Mouse (Mus musculus) hindbrain, embryonic 16.5 days (tissue): ENCODE data around the gene Hsdl1. TPM values are rescaled to one million over a fixed set of nuclear protein-coding genes. Genes with fewer than 3 reads are reported as not detected.

ENCODE experiments used
- ATAC-seq: fragments of 200-750 bp; cut with Nextera tagmentation; 2 replicates; pipeline ENCODE4 v1.8.0; 2017; ENCODE audit warnings: moderate TSS enrichment, moderate library complexity
- H3K27ac ChIP-seq: fragments of 300-500 bp; sonication (generic); 2 replicates; pipeline ENCODE4 v1.5.1; 2014; ENCODE audit warnings: low read depth, mild to moderate bottlenecking, control low read depth, low read length, moderate library complexity
- H3K27me3 ChIP-seq: fragments of 300-500 bp; sonication (generic); replicated peaks from 2 replicates; pipeline ENCODE4 v1.6.1; 2014; ENCODE audit warnings: low read length; ENCODE audit not compliant: control insufficient read depth, insufficient read depth
- H3K36me3 ChIP-seq: fragments of 300-500 bp; sonication (generic); 2 replicates; pipeline ENCODE4 v1.6.1; 2014; ENCODE audit warnings: mild to moderate bottlenecking, low read length, moderate library complexity, mixed read lengths; ENCODE audit not compliant: control insufficient read depth, insufficient read depth
- H3K4me1 ChIP-seq: fragments of 300-500 bp; sonication (generic); 2 replicates; pipeline ENCODE4 v1.6.1; 2014; ENCODE audit warnings: low read depth, low read length; ENCODE audit not compliant: control insufficient read depth, insufficient read depth
- H3K4me2 ChIP-seq: fragments of 300-500 bp; sonication (generic); 2 replicates; pipeline ENCODE4 v1.6.1; 2014; ENCODE audit warnings: mild to moderate bottlenecking, low read length, control low read depth, moderate library complexity
- H3K4me3 ChIP-seq: fragments of 300-500 bp; sonication (generic); 2 replicates; pipeline ENCODE4 v1.5.1; 2014; ENCODE audit warnings: mild to moderate bottlenecking, low read length, control low read depth, moderate library complexity
- H3K9ac ChIP-seq: fragments of 300-500 bp; sonication (generic); 2 replicates; pipeline ENCODE4 v1.6.1; 2014; ENCODE audit warnings: low read depth, mild to moderate bottlenecking, control low read depth, low read length, moderate library complexity
- H3K9me3 ChIP-seq: fragments of 300-500 bp; sonication (generic); 2 replicates; pipeline ENCODE4 v1.6.1; 2014; ENCODE audit warnings: mild to moderate bottlenecking, low read length, moderate library complexity; ENCODE audit not compliant: control insufficient read depth
- WGBS: fragments of 180-500 bp; shearing (Covaris S2); extraction: QIAGEN DNeasy Blood & Tissue Kit; methylation state at CpG from one replicate; pipeline ENCODE4 v1.1.7; 2014; 5-methylcytosine and 5-hydroxymethylcytosine counted together
- polyA plus RNA-seq: library from polyadenylated mRNA; unstranded; fragments of >200 nt; fragmentation: Nextera tagmentation; extraction: Ambion mirVana; gene quantifications from 2 replicates; pipeline ENCODE4 v1.2.1, GENCODE M21; 2015

Gene Hsdl1
- polyA plus RNA-seq: 161 and 169 TPM in 2 replicates

GRCm38 (mm10) chr8:119574437-119575365, at the start of gene Hsdl1, which contains the start of gene Dnaaf1:
Gene Hsdl1 (minus strand): TSS chr8:119575183.
Gene Dnaaf1 (plus strand): TSS chr8:119575235.
- Histone ChIP-seq H3K4me1 (peaks cover 12% of the 10 kb centered on the region), H3K27ac (peak within 1 kb of the TSS; percentile 79), H3K4me2 (peak within 1 kb of the TSS; percentile 68), H3K9ac (peak within 1 kb of the TSS; percentile 88), H3K9me3 (no peaks in the 10 kb centered on the region), H3K27me3 (peaks cover 6% of the 10 kb centered on the region; the same call in 1 of the 2 replicates), H3K36me3 (no peaks in the 10 kb centered on the region), H3K4me3 (peak within 1 kb of the TSS; percentile 88)
- under 1% methylated on average over 55 of the region's 97 CpGs for WGBS
- peak; percentile 88 for ATAC-seq

DNA sequence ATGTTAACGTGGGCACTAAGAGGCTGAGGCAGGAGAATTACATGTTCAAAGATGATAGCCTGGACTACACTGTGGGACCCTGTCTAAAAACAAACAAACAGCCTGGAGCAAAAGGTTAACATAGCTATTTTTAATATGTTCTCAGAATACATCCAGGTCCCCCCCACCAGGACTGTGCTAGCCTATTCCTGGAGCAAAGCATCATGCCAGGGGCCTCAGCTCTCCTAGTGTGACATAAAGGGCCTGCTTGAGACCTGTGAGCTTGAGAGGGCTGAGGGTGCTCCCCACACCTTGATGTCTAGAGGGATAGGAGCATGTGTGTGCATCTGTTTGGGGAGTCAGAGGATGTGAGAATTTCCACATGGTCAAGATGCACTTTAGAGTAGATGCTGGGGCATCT, 48.8 kb upstream of the Hsdl1 start:
- Histone ChIP-seq H3K36me3 (no peaks in the 10 kb centered on the region), H3K9ac (no peak overlapping the region), H3K4me1 (no peaks in the 10 kb centered on the region), H3K27ac (no peak overlapping the region), H3K4me3 (no peak overlapping the region), H3K9me3 (no peaks in the 10 kb centered on the region), H3K4me2 (no peak overlapping the region), H3K27me3 (no peaks in the 10 kb centered on the region)
- no peak for ATAC-seq
- WGBS: 83% methylated on average over 1 of the region's 1 CpGs

DNA sequence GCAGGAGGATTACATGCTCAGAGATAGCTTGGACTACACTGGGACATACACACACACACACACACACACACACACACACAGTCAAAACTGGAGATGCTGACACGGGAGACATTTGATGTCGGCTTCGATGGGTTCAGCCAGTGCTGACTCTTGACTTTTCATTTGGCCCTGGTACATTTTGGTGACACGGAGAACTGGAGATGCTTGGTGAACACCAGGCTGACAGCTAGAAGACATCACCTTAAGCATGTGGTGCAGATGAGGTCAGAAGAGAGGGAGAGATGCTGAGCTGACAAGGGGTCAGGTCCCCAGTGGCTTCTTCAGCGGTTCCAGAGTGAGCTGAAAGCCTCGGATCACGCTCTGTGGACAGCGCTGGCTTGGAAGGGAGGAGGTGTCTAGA, 48.1 kb upstream of the Hsdl1 start:
- H3K27me3 ChIP-seq: no peaks in the 10 kb centered on the region
- H3K36me3 ChIP-seq: no peaks in the 10 kb centered on the region
- no peaks in the 10 kb centered on the region for H3K9me3 ChIP-seq
- no peak overlapping the region for H3K4me2 ChIP-seq
- 81% methylated on average over 8 of the region's 8 CpGs for WGBS
- H3K4me1 ChIP-seq: no peaks in the 10 kb centered on the region
- no peak overlapping the region for H3K4me3 ChIP-seq
- H3K27ac ChIP-seq: no peak overlapping the region
- ATAC-seq: no peak
- H3K9ac ChIP-seq: no peak overlapping the region

DNA sequence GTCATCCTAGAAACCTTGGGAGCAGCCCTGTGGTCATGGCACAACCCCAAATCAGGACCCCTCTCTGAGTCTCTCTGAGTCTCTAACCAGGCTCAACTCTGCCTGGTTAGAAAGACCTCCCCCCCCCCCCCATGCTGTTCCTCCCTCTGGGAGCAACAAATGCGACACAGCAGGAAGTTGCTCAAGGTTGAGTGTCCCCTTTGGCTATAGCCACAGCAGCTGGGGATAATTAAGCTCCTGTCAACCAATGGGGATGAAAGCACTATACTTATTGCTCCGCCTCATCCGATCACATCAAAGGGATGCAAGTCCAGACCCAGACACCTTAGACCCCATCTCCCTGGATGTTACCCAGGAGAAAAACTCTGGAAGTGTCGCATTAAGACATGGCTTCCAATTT, 47.6 kb upstream of the Hsdl1 start:
- 74% methylated on average over 4 of the region's 4 CpGs for WGBS
- no peak for ATAC-seq

DNA sequence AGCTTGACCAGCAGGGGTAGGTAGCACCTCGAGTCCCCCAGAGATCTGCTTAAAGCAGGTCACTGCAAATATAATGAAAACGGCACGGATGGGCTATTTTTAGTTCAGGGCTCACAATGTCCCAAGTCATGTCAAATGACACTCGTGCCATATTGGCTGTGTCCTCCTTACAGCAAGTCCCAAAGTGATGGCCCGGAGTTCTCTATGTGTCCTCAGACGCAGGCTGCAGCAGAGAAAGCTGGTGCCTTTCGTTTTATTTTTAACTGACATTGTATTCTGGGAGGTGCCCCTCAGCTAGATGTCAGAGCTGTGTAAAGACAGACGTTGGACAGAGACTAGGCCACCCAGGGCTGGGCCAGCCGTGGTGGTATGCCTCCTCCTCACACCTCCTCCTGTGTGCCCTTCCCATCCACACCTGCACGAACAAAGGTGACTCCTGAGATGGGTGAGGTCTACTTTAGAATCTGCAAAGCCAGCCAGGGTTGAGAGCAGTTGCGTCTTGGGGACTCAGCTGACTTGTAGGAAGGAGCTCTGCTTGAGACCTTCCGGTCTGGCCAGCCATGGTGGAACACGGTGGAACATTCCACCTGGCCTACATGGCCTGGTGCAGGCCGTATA, 46.0 kb upstream of the Hsdl1 start:
- H3K9ac ChIP-seq: no peak overlapping the region
- H3K27me3 ChIP-seq: no peaks in the 10 kb centered on the region
- H3K4me1 ChIP-seq: no peaks in the 10 kb centered on the region
- no peaks in the 10 kb centered on the region for H3K9me3 ChIP-seq
- H3K4me3 ChIP-seq: no peak overlapping the region
- 87% methylated on average over 14 of the region's 14 CpGs for WGBS
- H3K4me2 ChIP-seq: no peak overlapping the region
- H3K36me3 ChIP-seq: no peaks in the 10 kb centered on the region
- H3K27ac ChIP-seq: no peak overlapping the region
- ATAC-seq: no peak

More for the DNA sequence above, 47.6 kb upstream of the Hsdl1 start:
- Histone ChIP-seq H3K9ac (no peak overlapping the region), H3K4me1 (no peaks in the 10 kb centered on the region), H3K4me2 (no peak overlapping the region), H3K36me3 (no peaks in the 10 kb centered on the region), H3K27ac (no peak overlapping the region), H3K27me3 (no peaks in the 10 kb centered on the region), H3K4me3 (no peak overlapping the region), H3K9me3 (no peaks in the 10 kb centered on the region)

DNA sequence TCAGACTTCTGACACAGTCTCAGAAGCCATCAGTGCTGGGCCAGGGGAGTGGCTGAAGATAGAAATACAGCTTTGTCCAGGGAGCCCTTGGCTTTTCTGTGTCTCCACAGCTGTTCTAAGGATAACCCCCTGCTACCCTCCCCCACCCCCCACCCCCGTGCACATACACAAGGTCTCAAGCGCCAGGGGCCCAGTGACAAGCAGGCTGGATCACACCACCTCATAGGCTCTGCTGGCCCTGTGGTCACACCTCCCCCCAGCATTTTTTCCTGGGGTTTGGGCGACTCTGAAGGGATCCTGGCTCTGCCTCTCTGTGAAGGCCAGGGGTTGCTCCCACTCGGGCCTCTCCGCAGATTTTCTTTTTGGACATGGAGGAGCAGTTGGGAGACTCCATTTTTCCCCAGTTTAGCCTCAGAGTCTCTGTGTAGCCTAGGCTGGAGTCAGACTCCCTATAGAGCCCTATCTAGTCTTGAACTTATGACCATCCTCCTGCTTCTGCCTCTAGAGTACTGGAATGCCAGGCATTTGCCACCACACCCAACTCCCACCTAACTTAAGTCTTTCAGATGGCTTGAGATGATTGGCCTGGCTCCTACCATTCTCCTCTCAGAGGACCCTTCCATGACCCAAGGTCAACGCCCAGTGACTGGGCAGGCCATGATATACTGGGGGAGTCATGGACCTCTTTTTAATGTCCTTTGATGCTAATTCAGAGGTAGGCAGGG, 45.3 kb upstream of the Hsdl1 start:
- 67% methylated on average over 6 of the region's 6 CpGs for WGBS
- no peak overlapping the region for H3K9ac ChIP-seq
- no peak overlapping the region for H3K4me3 ChIP-seq
- H3K9me3 ChIP-seq: no peaks in the 10 kb centered on the region
- H3K4me2 ChIP-seq: no peak overlapping the region
- H3K36me3 ChIP-seq: no peaks in the 10 kb centered on the region
- no peak for ATAC-seq
- H3K27ac ChIP-seq: no peak overlapping the region
- no peaks in the 10 kb centered on the region for H3K27me3 ChIP-seq
- no peaks in the 10 kb centered on the region for H3K4me1 ChIP-seq

- Histone ChIP-seq H3K4me1 (no peaks in the 10 kb centered on the region), H3K27me3 (no peaks in the 10 kb centered on the region), H3K36me3 (no peaks in the 10 kb centered on the region), H3K9ac (no peak overlapping the region), H3K9me3 (no peaks in the 10 kb centered on the region), H3K4me3 (no peak overlapping the region), H3K27ac (no peak overlapping the region), H3K4me2 (no peak overlapping the region)
- 74% methylated on average over 5 of the region's 5 CpGs for WGBS
- no peak for ATAC-seq
Measured at GRCm38 (mm10) chr8:119618887-119619286, 43.9 kb upstream of the Hsdl1 start.

- Histone ChIP-seq H3K27me3 (no peaks in the 10 kb centered on the region), H3K36me3 (no peaks in the 10 kb centered on the region), H3K9ac (no peak overlapping the region), H3K9me3 (no peaks in the 10 kb centered on the region), H3K4me3 (no peak overlapping the region), H3K4me1 (no peaks in the 10 kb centered on the region), H3K4me2 (no peak overlapping the region), H3K27ac (no peak overlapping the region)
- ATAC-seq: no peak
- 93% methylated on average over 5 of the region's 5 CpGs for WGBS
Measured at GRCm38 (mm10) chr8:119617586-119617985, 42.6 kb upstream of the Hsdl1 start.

- H3K9ac ChIP-seq: no peak overlapping the region
- 89% methylated on average over 4 of the region's 4 CpGs for WGBS
- no peaks in the 10 kb centered on the region for H3K4me1 ChIP-seq
- H3K27me3 ChIP-seq: no peaks in the 10 kb centered on the region
- H3K4me2 ChIP-seq: no peak overlapping the region
- H3K4me3 ChIP-seq: no peak overlapping the region
- H3K27ac ChIP-seq: no peak overlapping the region
- no peaks in the 10 kb centered on the region for H3K9me3 ChIP-seq
- no peaks in the 10 kb centered on the region for H3K36me3 ChIP-seq
- ATAC-seq: no peak
Measured at GRCm38 (mm10) chr8:119616811-119617210, 41.8 kb upstream of the Hsdl1 start.
